Mouse (Mus musculus): ENCODE measurements around the gene Tmem123. TPM values are rescaled to one million over a fixed set of nuclear protein-coding genes. Genes with fewer than 3 reads are reported as not detected.

Gene Tmem123
- polyA plus RNA-seq, 1 experiment from 2014 or later, result 148 TPM

DNA sequence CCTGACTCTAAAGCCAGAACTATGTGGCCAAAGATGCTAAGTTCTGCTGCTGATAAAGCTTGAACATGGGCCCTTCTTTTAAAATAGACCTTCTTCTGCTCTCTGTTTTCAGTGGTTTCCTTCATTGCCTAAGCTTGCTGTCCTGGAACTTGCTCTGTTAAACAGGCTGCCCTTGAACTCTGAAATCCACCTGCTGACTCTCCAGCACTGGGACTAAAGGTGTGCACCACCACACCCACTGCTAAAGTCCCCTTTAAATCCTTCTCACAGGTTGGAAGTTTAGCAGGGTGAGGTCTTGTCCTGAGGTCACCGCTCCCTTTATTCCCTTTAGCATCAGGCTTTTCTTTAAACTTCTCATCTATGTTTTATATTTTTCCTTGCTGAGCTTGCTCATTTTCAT is 13.1 kb downstream of the Tmem123 start:
- Histone ChIP-seq H3K36me3 (ENCODE audit: control insufficient read depth, insufficient read depth, low read length) (peaks cover 14% of the 10 kb centered on the region), H3K9me3 (ENCODE audit: control insufficient read depth, low read depth, low read length) (no peaks in the 10 kb centered on the region), H3K4me2 (replicated peaks; ENCODE audit: low read depth, low read length) (no peak overlapping the region), H3K4me3 (ENCODE audit: low read depth, low read length) (no peak overlapping the region), H3K27ac (ENCODE audit: low read length) (no peak overlapping the region), H3K4me1 (ENCODE audit: control insufficient read depth, insufficient read depth, low read length) (no peaks in the 10 kb centered on the region), H3K27me3 (ENCODE audit: control insufficient read depth, insufficient read depth, low read length) (no peaks in the 10 kb centered on the region), H3K9ac (replicated peaks; ENCODE audit: low read depth, low read length) (no peak overlapping the region)
- no peak for ATAC-seq (ENCODE audit: insufficient number of reproducible peaks, insufficient read depth, low FRiP score, low read depth)
- WGBS, result 89% methylated on average over 1 of the region's 1 CpGs

GRCm38 (mm10) chr9:7777652-7778051 is 13.8 kb downstream of the Tmem123 start:
- Histone ChIP-seq H3K9ac (replicated peaks; ENCODE audit: low read depth, low read length) (no peak overlapping the region), H3K9me3 (ENCODE audit: control insufficient read depth, low read depth, low read length) (no peaks in the 10 kb centered on the region), H3K4me2 (replicated peaks; ENCODE audit: low read depth, low read length) (no peak overlapping the region), H3K27ac (ENCODE audit: low read length) (no peak overlapping the region), H3K4me1 (ENCODE audit: control insufficient read depth, insufficient read depth, low read length) (no peaks in the 10 kb centered on the region), H3K36me3 (ENCODE audit: control insufficient read depth, insufficient read depth, low read length) (peaks cover 11% of the 10 kb centered on the region), H3K27me3 (ENCODE audit: control insufficient read depth, insufficient read depth, low read length) (no peaks in the 10 kb centered on the region), H3K4me3 (ENCODE audit: low read depth, low read length) (no peak overlapping the region)
- no peak for ATAC-seq (ENCODE audit: insufficient number of reproducible peaks, insufficient read depth, low FRiP score, low read depth)
- WGBS, result 74% methylated on average over 1 of the region's 1 CpGs

- no peak for ATAC-seq (ENCODE audit: insufficient number of reproducible peaks, insufficient read depth, low FRiP score, low read depth)
- H3K27me3 ChIP-seq (ENCODE audit: control insufficient read depth, insufficient read depth, low read length), result no peaks in the 10 kb centered on the region
- WGBS, result 82% methylated on average over 7 of the region's 7 CpGs
- no peak overlapping the region for H3K27ac ChIP-seq (ENCODE audit: low read length)
- H3K4me3 ChIP-seq (ENCODE audit: low read depth, low read length), result no peak overlapping the region
- no peak overlapping the region for H3K9ac ChIP-seq (replicated peaks; ENCODE audit: low read depth, low read length)
- no peaks in the 10 kb centered on the region for H3K9me3 ChIP-seq (ENCODE audit: control insufficient read depth, low read depth, low read length)
- H3K36me3 ChIP-seq (ENCODE audit: control insufficient read depth, insufficient read depth, low read length), result peaks cover 6% of the 10 kb centered on the region
- no peaks in the 10 kb centered on the region for H3K4me1 ChIP-seq (ENCODE audit: control insufficient read depth, insufficient read depth, low read length)
- H3K4me2 ChIP-seq (replicated peaks; ENCODE audit: low read depth, low read length), result no peak overlapping the region
These were observed 14.9 kb downstream of the Tmem123 start for GRCm38 (mm10) chr9:7778771-7779170.

DNA sequence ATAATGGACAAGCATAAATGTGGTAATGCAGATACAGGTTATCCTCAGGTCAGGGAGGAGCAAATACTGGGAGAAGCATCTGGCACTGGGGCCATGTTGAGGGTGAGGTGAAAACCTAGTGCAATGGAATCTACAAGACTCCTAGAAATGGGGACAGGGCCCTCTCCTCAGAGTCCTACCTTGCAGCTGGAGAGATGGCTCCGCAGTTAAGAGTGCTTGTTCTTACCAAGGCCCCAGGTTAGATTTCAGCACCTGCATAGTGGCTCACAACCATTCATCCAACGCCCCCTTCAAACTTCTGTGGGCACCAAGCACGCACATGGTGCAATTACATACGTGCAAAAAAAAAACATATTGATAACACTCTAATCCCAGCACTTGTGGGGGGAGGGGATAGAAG is 15.9 kb downstream of the Tmem123 start:
- Histone ChIP-seq H3K9me3 (ENCODE audit: control insufficient read depth, low read depth, low read length) (no peaks in the 10 kb centered on the region), H3K4me3 (ENCODE audit: low read depth, low read length) (no peak overlapping the region), H3K4me2 (replicated peaks; ENCODE audit: low read depth, low read length) (no peak overlapping the region), H3K9ac (replicated peaks; ENCODE audit: low read depth, low read length) (no peak overlapping the region), H3K4me1 (ENCODE audit: control insufficient read depth, insufficient read depth, low read length) (no peaks in the 10 kb centered on the region), H3K27me3 (ENCODE audit: control insufficient read depth, insufficient read depth, low read length) (no peaks in the 10 kb centered on the region), H3K27ac (ENCODE audit: low read length) (no peak overlapping the region), H3K36me3 (ENCODE audit: control insufficient read depth, insufficient read depth, low read length) (peaks cover 5% of the 10 kb centered on the region)
- no peak for ATAC-seq (ENCODE audit: insufficient number of reproducible peaks, insufficient read depth, low FRiP score, low read depth)
- WGBS, result 92% methylated on average over 4 of the region's 4 CpGs

DNA sequence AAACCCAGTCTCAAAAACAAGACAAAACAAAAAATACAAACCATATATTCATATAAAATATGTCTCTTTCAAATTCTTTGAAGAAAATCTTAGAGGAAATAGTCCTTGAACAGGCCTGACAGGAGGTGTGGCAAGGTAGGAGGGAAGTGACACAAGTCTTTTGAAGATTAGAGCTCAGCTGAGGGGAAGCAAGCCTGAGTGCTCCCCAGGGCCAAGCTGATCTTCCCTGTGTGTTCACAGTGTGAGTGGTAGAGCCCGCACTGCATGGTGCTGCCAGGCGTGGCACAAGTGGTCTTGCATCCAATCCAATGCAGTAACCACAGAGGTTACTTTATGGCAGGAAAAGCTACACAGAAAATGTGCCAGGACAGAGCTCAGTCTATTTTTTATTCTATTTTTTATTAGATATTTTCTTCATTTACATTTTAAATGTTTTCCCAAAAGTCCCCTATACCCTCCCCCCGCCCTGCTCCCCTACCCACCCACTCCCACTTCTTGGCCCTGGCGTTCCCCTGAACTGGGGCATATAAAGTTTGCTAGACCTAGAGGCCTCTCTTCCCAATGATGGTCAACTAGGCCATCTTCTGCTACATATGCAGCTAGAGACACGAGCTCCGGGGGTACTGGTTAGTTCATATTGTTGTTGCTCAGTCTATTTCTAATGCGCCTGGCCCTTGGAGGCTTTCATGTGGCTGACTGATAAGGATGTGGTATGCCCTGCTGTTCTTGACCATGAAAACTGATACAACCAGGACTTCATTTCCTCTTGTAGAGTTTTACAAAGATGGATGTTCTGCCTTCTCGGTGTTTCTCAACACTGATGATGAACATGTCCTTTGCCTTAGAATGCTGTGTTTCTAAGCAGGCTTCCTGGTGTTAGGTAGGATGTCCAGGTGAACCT is 16.7 kb downstream of the Tmem123 start:
- no peak overlapping the region for H3K4me2 ChIP-seq (replicated peaks; ENCODE audit: low read depth, low read length)
- 91% methylated on average over 8 of the region's 8 CpGs for WGBS
- no peak for ATAC-seq (ENCODE audit: insufficient number of reproducible peaks, insufficient read depth, low FRiP score, low read depth)
- H3K9me3 ChIP-seq (ENCODE audit: control insufficient read depth, low read depth, low read length), result no peaks in the 10 kb centered on the region
- no peaks in the 10 kb centered on the region for H3K4me1 ChIP-seq (ENCODE audit: control insufficient read depth, insufficient read depth, low read length)
- H3K27ac ChIP-seq (ENCODE audit: low read length), result no peak overlapping the region
- peaks cover 5% of the 10 kb centered on the region for H3K36me3 ChIP-seq (ENCODE audit: control insufficient read depth, insufficient read depth, low read length)
- no peak overlapping the region for H3K4me3 ChIP-seq (ENCODE audit: low read depth, low read length)
- no peak overlapping the region for H3K9ac ChIP-seq (replicated peaks; ENCODE audit: low read depth, low read length)
- no peaks in the 10 kb centered on the region for H3K27me3 ChIP-seq (ENCODE audit: control insufficient read depth, insufficient read depth, low read length)

DNA sequence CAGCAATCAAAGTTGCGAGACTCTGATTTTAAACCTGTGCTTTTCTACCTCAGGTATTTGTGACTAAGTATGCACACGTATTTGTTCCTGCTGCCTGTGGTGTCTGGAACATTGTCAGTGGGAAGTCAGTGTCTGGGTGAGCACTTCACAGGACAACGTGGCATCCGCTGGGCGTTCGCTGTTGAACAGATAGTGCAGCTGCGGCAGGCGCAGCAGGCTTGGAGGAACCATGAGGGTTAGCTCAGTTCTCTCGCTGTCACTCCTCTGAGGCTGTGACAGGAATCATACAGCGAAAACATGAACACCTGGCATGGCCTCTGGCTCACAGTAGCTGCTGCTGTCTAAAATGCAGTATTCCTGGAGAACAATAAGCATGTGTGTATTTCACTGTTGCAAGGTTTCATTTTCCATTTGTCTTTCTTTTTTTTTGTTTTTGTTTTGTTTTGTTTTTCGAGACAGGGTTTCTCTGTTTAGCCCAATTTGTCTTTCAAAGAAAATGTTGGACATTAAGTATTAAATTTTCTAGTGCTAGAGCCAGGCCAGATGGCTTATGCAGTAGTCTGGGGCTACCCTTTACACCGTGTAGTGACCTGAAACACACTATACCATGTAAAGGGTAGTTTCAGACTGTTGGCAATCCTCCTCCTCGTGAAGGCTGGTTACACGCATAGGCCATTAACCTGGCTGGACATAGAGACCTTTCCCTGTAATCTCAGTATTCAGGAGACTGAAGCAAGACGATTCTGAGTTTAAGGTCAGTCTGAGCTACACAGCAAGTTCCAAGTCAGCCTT is 20.2 kb downstream of the Tmem123 start:
- ATAC-seq (ENCODE audit: insufficient number of reproducible peaks, insufficient read depth, low FRiP score, low read depth), result no peak
- no peaks in the 10 kb centered on the region for H3K9me3 ChIP-seq (ENCODE audit: control insufficient read depth, low read depth, low read length)

DNA sequence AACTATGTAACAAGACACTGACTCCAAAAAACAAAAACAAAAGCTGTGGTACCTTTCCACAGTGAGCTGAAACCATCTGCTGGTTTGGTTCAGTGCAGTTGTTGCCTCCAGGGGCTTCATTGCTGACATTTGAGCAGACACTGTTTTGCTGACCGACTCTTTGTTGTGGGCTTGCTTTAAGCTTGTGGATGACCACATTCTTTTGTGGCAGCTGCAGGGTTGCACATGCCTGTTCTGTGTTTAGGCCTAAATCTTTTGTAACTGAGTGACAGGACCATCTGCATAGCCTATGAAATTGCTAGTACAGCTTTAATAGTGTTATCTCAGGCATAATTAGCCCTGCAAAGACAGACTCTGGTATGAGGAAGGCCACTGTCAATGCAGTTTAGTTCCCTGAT is 20.8 kb downstream of the Tmem123 start:
- Histone ChIP-seq H3K4me1 (ENCODE audit: control insufficient read depth, insufficient read depth, low read length) (0 out of 2 replicates have a peak, but pooled peaks cover 3% of the 10 kb centered on the region), H3K27ac (ENCODE audit: low read length) (no peak overlapping the region; the same call in 1 of the 2 replicates), H3K27me3 (ENCODE audit: control insufficient read depth, insufficient read depth, low read length) (no peaks in the 10 kb centered on the region), H3K4me3 (ENCODE audit: low read depth, low read length) (no peak overlapping the region), H3K9me3 (ENCODE audit: control insufficient read depth, low read depth, low read length) (no peaks in the 10 kb centered on the region), H3K9ac (replicated peaks; ENCODE audit: low read depth, low read length) (no peak overlapping the region), H3K4me2 (replicated peaks; ENCODE audit: low read depth, low read length) (no peak overlapping the region), H3K36me3 (ENCODE audit: control insufficient read depth, insufficient read depth, low read length) (peaks cover 5% of the 10 kb centered on the region)
- ATAC-seq (ENCODE audit: insufficient number of reproducible peaks, insufficient read depth, low FRiP score, low read depth), result no peak
- 59% methylated on average over 1 of the region's 1 CpGs for WGBS

More for the DNA sequence above, 20.2 kb downstream of the Tmem123 start:
- H3K27me3 ChIP-seq (ENCODE audit: control insufficient read depth, insufficient read depth, low read length), result no peaks in the 10 kb centered on the region
- H3K9ac ChIP-seq (replicated peaks; ENCODE audit: low read depth, low read length), result no peak overlapping the region
- no peak overlapping the region for H3K4me2 ChIP-seq (replicated peaks; ENCODE audit: low read depth, low read length)
- no peak overlapping the region; the same call in 1 of the 2 replicates for H3K27ac ChIP-seq (ENCODE audit: low read length)
- 78% methylated on average over 15 of the region's 15 CpGs for WGBS
- H3K4me3 ChIP-seq (ENCODE audit: low read depth, low read length), result no peak overlapping the region
- H3K36me3 ChIP-seq (ENCODE audit: control insufficient read depth, insufficient read depth, low read length), result peaks cover 5% of the 10 kb centered on the region
- H3K4me1 ChIP-seq (ENCODE audit: control insufficient read depth, insufficient read depth, low read length), result 0 out of 2 replicates have a peak, but pooled peaks cover 3% of the 10 kb centered on the region

DNA sequence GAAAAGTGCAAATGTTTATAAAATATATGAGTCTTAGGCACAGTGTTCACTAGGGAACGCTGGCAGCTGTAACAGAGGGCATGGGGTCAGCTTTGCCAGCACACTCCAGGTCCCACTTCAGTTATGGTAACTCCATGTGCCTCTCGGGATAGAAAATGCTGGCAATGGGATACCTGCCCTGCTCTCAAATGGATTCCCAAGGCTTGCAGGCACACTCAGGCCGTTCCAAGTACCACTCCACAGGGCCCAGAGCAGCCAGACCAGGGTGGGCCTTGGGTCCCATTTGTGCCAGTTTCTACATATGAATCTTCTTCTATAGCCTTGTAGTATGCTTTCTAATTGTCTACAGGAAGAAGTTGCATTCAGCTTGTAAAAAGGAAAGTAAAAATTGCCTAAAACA is 21.6 kb downstream of the Tmem123 start:
- Histone ChIP-seq H3K27me3 (ENCODE audit: control insufficient read depth, insufficient read depth, low read length) (no peaks in the 10 kb centered on the region), H3K9ac (replicated peaks; ENCODE audit: low read depth, low read length) (no peak overlapping the region), H3K36me3 (ENCODE audit: control insufficient read depth, insufficient read depth, low read length) (peaks cover 5% of the 10 kb centered on the region), H3K4me2 (replicated peaks; ENCODE audit: low read depth, low read length) (no peak overlapping the region), H3K4me3 (ENCODE audit: low read depth, low read length) (no peak overlapping the region), H3K9me3 (ENCODE audit: control insufficient read depth, low read depth, low read length) (no peaks in the 10 kb centered on the region), H3K4me1 (ENCODE audit: control insufficient read depth, insufficient read depth, low read length) (0 out of 2 replicates have a peak, but pooled peaks cover 3% of the 10 kb centered on the region), H3K27ac (ENCODE audit: low read length) (no peak overlapping the region)
- WGBS, result 77% methylated on average over 3 of the region's 3 CpGs
- no peak for ATAC-seq (ENCODE audit: insufficient number of reproducible peaks, insufficient read depth, low FRiP score, low read depth)
